Mouse (Mus musculus) layer of hippocampus, postnatal 14 days (tissue): ENCODE data around the gene Krtap5-3. TPM values are rescaled to one million over a fixed set of nuclear protein-coding genes. Genes with fewer than 3 reads are reported as not detected.
"Not testable (repeated sequence)": the region's sequence is repeated elsewhere in the genome, so short reads cannot be mapped to it uniquely, and the experiment has no call there.

Experiments used
- DNase-seq, 2 experiments: peaks; one replicate each; pipeline ENCODE4 v3.0.0; 2021 to 2022; ENCODE audit warnings: low spot score in 2 of 2, mixed read lengths in 1 of 2
- long read RNA-seq, 2 experiments: library from polyadenylated mRNA; stranded (forward); transcript quantifications; one replicate each; pipeline ENCODE4 v2.0.0; 2021
- total RNA-seq, 2 experiments: library from RNA; stranded (reverse); gene quantifications; 2 replicates each; pipeline ENCODE4 v1.2.3; 2021

Gene Krtap5-3
- not detected for total RNA-seq
- long read RNA-seq, experiment 1, result 0 reads
- long read RNA-seq, experiment 2, result 0 reads

DNA sequence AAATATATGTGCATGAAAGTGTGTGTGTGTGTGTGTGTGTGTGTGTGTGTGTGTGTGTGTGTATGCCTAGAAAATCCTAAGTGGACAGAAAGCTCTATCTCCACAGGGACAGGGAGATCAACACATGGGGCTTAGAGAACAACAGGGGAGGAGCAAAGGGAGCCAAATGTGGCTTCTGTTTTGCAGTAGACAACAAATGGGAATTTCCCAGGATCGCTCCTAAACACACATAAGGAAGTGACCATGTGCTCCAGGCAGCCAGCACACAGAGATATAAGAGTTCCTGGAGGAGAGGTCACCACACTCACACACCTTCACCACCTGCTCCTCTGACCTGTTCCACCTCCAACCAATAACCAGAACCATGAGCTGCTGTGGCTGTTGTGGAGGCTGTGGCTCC, at the start of gene Krtap5-3:
Gene Krtap5-3 (plus strand): TSS at position 301 of the 400 bp plus-strand sequence.
- no peak for DNase-seq

DNA sequence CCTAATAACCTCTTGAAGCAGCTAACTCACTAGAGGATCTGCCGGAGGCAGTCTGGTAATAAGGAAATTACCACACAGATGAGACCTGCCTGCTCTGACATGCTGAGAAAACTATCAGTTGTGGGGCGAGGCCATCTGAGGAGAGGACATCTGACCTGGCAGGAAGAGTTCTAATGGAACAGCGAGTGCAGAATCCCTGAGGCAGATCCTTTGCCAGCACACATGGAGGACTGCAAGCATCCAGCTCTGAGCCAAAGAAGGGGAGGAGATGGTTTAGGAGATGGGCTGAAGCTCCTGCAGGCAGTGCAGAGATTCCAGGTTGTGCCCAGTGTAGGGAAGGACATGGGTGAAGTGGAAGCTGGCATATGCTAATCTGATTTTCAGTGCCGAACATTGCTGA, 49.0 kb upstream of the Krtap5-3 start:
- no peak for DNase-seq

DNA sequence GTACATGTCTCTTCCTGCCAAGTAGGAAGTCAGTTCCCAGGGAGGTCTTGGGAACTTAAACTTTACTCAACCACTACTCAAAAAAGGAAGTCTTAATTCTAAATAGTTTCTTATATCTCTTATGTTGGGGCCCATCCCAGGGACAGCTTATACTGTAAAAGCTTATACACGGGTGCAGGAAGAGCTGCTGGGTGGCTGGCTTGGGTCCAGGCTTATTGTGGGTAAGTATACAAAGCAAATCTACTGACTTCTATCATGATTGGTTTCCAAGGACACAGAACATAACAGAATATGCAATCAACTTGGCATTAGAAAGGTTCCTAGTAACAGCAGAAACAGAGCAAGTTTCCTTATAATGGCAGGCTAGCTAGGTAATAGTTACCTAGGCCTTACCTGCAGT, 45.9 kb upstream of the Krtap5-3 start:
- DNase-seq, result no peak

DNA sequence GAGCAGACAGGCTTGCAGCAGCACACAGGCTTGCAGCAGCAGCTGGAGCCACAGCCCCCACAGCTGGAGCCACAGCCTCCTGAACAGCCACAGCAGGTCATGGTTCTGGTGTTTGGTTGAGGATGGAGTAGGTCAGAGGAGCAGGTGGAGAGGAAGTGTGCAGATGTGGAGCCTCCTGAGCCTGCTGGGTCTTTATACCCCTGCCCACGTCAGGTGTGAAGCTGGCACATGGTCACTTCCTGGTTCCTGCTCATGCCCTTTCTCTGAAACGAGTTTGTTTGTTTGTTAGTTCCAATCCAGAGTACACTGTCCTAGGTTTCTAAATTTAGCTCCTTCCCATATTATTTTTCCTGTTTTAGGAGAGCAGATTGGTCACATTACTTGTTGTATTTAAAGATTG, 44.2 kb upstream of the Krtap5-3 start, which contains the start of gene Gm29735:
Gene Gm29735 (minus strand): TSS at position 101 of the 400 bp plus-strand sequence.
- DNase-seq, result not testable (repeated sequence)

DNA sequence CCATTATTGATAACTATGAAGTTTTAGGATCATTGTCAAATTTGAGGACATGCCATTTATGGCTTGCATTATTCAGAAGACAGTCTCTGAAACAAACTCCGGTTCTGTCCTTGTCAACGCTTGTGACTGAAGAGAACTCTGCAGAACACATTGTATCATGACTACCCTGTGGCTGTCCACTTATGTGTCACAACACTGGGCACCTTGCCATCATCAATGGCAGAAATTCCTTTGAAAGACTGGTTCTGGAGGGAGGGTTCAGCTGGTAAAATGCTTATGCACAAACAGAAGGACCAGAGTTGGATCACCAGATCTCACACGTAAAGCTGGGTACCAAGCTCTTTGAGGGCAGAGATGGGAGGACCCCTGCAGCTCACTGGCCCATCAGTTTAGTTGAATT, 41.8 kb upstream of the Krtap5-3 start:
- no peak for DNase-seq

DNA sequence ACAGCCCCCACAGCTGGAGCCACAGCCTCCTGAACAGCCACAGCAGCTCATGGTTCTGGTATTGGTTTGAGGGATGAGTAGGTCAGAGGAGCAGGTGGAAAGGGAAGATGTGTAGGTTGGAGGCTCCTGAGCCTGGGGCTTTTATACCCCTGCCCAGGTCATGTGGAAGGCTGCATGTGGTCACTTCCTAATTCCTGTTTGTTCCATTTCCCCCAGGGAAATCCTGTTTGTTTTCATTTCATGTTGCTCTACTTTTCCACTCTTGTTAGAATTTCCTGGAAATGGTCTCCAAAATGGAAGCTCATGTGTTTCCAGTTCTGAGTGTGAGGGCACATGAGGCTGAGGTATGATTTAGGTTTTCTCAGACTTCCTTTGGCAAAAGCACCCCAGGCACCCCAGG, 35.5 kb upstream of the Krtap5-3 start, which contains the start of gene Gm4553:
Gene Gm4553 (minus strand): TSS at position 101 of the 400 bp plus-strand sequence.
- DNase-seq, result not testable (repeated sequence)

DNA sequence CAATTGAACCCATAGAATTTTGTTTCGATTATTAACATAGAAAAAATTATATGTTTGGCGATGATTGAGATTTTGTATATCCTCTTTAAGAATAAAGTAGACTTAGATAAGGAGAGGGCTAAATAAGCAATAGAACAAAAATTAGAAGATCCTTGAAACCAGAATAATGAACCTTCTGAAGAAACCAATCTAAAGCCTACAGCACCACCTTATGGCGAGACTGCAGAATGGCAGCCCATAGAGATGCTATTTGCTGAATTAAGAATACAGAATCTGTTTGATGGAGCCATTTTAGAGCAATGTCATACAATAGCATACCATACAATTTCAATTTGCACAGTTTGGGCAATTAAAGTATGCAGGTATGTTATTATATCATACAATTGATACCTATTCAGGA, 31.3 kb upstream of the Krtap5-3 start:
- DNase-seq, result peak in 1 of 2 experiments; percentile 16

DNA sequence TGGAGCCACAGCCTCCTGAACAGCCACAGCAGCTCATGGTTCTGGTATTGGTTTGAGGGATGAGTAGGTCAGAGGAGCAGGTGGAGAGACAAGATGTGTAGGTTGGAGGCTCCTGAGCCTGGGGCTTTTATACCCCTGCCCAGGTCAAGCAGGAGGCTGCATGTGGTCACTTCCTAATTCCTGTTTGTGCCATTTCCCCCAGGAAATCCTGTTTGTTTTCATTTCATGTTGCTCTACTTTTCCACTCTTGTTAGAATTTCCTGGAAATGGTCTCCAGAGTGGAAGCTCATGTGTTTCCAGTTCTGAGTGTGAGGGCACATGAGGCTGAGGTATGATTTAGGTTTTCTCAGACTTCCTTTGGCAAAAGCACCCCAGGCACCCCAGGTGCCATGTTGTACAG, 25.3 kb upstream of the Krtap5-3 start, which contains the start of gene Krtap5-2:
Gene Krtap5-2 (minus strand): TSS at position 101 of the 400 bp plus-strand sequence.
- DNase-seq, result not testable (repeated sequence)

DNA sequence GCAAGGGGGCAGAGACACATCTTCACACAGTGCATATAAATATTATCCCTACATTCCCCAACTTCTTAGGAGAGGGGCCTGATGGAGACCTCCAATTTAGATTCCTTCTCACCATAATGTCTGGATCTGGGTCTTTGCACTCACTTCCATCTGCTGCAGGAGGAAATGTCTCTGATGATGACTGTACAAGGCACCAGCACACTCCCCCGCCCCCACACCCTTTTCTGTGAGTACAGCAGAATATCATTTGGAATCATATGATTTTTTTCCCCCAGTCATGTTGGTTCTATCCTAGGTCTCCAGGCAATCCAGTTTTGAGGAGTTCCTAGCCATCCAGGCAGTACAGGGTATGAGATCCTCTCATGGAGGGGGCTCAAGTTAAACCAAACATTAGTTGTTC, 22.5 kb upstream of the Krtap5-3 start:
- no peak for DNase-seq

DNA sequence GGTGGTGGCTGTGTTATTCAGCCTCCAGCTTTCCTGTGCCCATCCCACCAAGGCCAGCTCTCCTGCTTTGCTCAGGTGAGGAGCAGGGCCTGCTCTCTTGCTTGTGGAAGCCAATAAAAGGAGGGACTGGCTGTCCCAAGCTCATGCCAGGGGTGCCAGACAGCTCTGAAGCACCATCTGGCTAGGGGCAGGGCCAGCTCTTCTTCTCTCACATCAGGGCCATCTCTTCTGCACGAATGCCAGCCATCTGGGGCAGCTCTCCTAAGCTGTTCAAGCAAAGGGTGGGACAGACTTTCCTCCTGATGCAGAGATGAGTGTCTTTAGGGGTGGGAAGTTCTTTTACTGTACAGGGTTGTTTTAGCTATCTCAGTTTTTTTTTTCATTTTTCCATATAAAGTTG, 20.1 kb upstream of the Krtap5-3 start:
- DNase-seq, result no peak

DNA sequence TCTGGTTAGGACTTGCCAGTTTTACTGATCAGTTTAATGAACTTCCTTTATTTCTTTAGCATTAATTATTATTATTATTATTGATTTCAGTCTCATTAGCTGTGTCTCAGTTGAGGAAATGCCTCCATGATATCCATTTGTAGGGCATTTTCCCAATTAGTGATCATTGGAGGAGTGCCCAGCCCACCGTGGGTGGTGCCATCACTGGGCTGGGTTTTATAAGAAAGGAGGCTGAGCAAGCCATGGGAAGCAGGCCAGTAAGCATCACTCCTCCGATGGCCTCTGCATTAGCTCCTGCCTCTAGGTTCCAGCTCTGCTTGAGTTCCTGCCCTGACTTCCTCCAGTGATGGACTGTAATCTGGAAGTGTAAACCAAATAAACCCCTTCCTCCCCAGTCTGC, 13.0 kb upstream of the Krtap5-3 start:
- DNase-seq, result no peak

DNA sequence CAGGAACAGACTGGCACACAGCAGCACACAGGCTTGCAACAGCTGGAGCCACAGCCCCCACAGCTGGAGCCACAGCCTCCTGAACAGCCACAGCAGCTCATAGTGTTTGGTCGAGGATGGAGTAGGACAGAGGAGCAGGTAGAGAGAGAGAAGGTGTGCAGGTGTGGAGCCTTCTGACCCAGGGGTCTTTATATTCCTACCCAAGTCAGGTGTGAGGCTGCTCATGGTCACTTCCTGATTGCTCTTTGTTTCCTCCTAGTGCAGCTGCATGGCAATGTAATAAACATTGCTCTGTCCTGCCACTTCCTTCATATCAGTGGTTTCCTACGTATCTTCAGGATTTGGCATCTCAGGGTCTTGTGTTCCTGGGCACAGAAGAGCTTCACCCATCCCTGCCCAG, 10.9 kb upstream of the Krtap5-3 start, which contains the start of gene Gm10153:
Gene Gm10153 (minus strand): TSS at position 101 of the 400 bp plus-strand sequence.
- DNase-seq, result no peak

DNA sequence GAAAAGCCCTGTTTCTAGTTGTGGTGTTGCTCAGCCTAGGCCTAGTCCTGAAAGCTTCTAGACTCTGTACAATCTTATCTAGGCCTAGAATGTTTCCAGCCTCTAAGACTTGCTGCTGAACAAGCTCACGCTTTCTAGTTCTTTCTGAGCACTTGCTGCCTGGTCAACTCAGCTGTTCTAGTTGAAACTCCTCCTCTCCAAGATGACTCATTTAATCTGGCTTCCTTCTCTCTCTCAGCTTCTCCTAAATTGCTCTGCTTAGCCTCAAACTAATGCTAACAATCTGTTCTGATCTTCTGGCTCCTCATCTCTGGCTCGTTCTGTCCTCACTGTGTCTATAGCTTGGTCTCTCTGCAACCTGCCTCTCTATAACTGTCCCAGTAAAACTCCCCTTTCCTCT, 2.4 kb upstream of the Krtap5-3 start:
- peak in 1 of 2 experiments; percentile 15 for DNase-seq

DNA sequence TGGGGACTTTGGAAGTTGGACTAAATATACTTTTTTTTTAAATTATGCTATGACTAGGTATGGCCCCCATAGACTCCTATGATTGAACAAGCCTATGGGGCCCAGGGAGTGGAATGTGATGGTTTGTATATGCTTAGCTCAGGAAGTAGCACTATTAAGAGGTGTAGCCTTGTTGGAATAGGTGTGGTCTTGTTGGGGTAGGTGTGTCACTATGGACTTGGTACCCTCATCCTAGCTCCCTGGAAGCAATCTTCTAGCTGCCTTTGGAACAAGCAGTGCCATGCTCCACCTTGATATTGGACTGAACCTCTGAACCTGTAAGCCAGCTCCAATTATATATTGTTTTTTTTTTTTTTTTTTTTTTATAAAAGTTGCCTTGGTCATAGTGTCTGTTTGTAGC, 4.3 kb downstream of the Krtap5-3 start:
- DNase-seq, result no peak

DNA sequence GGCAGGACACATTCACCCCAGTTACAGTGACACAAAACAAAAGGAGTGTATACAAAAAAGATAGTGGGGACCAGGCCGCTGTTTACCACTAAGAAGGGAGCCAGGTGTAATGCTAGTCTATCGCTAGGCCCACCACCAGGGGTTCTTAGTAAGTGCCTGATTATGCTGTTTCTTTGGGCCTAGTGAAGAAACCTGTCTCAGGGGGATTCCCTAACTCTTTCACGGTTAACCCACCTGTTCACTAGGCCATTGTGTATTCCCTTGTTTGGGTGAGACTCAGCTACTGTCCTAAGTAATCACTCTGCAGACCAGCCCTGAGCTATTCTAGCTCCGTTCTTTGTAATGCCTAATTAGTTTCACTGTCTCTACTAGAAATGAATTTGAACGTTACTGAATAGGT, 5.7 kb downstream of the Krtap5-3 start:
- DNase-seq, result not testable (repeated sequence)

DNA sequence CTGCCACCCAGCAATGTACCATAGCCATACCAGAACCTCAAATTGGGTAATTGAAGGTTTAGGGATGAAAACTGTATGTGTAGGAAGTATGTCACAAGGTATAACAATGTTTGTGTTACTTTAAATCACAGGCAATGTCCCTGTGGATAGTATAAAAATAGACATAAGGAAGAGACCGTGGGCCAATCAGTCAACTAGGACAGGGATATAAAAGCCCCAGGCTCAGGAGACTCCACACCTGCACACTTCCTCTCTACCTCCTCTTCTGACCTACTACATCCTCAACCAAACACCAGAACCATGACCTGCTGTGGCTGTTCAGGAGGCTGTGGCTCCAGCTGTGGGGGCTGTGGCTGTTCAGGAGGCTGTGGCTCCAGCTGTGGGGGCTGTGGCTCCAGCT, 10.4 kb downstream of the Krtap5-3 start, which contains the start of gene Gm7579:
Gene Gm7579 (plus strand): TSS at position 301 of the 400 bp plus-strand sequence.
- no peak for DNase-seq

DNA sequence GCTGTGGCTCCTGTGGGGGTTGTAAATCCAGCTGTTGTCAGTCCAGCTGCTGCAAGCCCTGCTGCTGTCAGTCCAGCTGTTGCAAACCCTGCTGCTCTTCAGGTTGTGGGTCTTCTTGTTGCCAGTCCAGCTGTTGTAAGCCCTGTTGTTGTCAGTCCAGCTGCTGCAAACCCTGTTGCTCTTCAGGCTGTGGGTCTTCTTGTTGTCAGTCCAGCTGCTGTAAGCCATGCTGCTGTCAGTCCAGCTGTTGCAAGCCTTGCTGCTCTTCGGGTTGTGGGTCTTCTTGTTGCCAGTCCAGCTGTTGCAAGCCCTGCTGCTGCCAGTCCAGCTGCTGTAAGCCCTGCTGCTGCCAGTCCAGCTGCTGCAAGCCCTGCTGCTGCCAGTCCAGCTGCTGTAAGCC, 11.0 kb downstream of the Krtap5-3 start:
- DNase-seq, result not testable (repeated sequence)

DNA sequence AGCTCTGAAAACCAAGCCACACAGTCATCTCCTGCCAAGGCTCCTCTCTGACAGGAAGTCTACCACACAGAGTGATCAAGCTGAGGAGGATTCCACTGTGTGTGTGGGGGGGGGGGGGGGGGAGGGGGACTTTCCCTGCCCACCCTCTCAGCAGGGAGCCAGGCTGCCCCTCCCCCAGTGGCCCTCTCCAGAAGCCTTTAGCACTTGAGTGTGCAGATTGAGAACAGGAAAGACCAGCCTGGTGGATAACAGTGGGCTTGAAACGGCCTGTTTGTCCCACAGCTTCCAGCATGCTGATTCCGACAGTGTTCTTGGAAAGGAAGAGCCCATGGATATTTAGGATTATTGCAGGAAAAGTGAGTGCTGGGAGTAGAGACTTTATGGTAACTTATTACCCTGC, 23.4 kb downstream of the Krtap5-3 start:
- DNase-seq, result no peak

DNA sequence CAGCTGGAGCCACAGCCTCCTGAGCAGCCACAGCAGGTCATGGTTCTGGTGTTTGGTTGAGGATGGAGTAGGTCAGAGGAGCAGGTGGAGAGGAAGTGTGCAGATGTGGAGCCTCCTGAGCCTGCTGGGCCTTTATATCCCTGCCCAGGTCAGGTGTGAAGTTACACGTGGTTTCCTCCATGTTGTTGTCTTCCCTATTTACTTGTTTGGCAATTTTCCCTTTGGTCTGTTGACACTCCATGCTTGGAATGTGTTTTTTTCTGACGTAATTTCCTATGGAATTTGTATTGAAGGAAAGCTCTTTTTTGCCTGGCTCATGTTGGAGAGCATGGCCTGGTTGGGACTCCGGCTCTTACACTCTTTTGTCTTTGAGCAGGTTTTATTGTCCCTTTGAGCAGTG, 28.7 kb downstream of the Krtap5-3 start, which contains the start of gene Krtap5-5:
Gene Krtap5-5 (minus strand): TSS at position 101 of the 400 bp plus-strand sequence.
- DNase-seq, result not testable (repeated sequence)

DNA sequence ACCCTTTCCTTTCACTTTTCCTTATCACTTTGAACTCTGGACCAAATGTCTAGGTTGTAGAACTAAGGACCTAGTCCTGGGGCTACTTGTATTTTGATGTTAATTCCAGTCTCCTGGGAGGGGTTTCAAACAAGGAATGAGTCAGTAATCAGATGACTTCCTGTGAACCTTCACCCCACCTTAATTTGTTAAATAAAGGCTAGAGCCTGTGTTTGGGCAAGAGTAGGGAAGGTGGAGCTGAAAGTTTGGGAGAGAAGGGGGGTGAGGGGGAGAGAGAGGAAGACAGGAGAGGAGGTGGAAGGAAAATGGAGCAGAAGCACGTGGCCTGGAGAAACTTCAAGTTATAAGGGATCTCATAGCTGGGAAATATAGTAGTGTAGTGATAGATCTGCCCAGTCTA, 30.4 kb downstream of the Krtap5-3 start:
- DNase-seq, result no peak

DNA sequence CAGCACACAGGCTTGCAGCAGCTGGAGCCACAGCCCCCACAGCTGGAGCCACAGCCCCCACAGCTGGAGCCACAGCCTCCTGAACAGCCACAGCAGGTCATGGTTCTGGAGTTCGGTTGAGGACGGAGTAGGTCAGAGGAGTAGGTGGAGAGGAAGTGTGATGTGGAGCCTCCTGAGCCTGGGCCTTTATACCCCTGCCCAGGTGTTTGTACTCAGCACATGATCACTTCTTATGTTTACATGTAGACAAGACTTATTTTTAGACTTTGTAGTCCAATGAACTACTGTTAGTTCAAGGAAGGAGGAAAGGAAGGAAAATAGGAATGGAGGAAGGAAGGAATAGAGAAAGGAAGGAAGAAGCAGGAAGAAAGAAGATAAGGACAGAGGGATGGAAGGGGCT, 39.8 kb downstream of the Krtap5-3 start, which contains the start of gene Gm40460:
Gene Gm40460 (minus strand): TSS at position 101 of the 400 bp plus-strand sequence.
- no peak for DNase-seq

DNA sequence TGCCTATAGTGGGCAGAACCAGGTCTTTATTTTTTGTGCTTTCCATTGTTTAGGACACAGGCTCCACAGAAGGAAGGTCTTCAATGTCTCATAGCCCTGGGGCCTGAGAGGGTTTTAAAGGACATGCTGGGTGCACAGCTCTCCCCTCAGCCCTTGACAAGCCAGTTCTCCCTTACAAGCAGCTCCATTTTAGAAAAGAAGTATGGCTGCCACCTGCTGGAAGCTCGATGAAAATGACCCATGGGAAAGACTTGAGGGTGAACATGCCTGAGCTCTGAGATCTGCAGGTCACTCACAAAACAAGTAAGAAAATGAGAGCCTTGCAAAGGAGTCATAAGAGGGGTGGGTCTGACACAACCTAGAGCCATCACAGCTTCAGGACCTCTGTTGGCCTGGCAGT, 48.7 kb downstream of the Krtap5-3 start:
- peak; percentile 32 to 34 for DNase-seq
